Mouse (Mus musculus) lung, adult 2 months (tissue): ENCODE results near the gene Gucy2c.

Experiments
- CTCF ChIP-seq: fragments of 200-500 bp; IDR thresholded peaks from 2 replicates; pipeline ENCODE4 v1.5.1; 2011; ENCODE audit warnings: mild to moderate bottlenecking, low read length, control low read depth; ENCODE audit not compliant: insufficient read depth
- POLR2A ChIP-seq: fragments of 200-500 bp; IDR thresholded peaks from 2 replicates; pipeline ENCODE4 v1.6.1; 2011; ENCODE audit warnings: low read depth, mild to moderate bottlenecking, control low read depth, low read length, borderline replicate concordance; ENCODE audit errors: extremely low read depth

GRCm38 (mm10) chr6:136809077-136809476 is 27.5 kb upstream of the Gucy2c start:
- TF ChIP-seq CTCF (no peak), POLR2A (no peak)
